Mouse (Mus musculus) G1E (cell line): ENCODE measurements around the gene 2010109A12Rik.

ENCODE experiments used
- CTCF ChIP-seq: IDR thresholded peaks from 2 replicates; pipeline ENCODE4 v1.5.1; 2012; ENCODE audit warnings: low read depth, low read length, inconsistent platforms, mixed read lengths
- GATA1 ChIP-seq: IDR thresholded peaks from 2 replicates; pipeline ENCODE4 v1.6.1; 2012; ENCODE audit warnings: borderline replicate concordance, low read length, inconsistent platforms, mixed read lengths
- GATA2 ChIP-seq: IDR thresholded peaks from 2 replicates; pipeline ENCODE4 v1.6.1; 2012; ENCODE audit warnings: low read depth, low read length, inconsistent platforms, borderline replicate concordance
- POLR2AphosphoS5 ChIP-seq: IDR thresholded peaks from 2 replicates; pipeline ENCODE4 v1.6.1; 2012; ENCODE audit warnings: low read depth, low read length, inconsistent platforms; ENCODE audit not compliant: insufficient replicate concordance

- TF ChIP-seq CTCF (no peak), GATA1 (no peak), POLR2AphosphoS5 (no peak), GATA2 (no peak)
These were observed 12.1 kb downstream of the 2010109A12Rik start for GRCm38 (mm10) chr5:93218375-93218774.
